Mouse (Mus musculus): ENCODE results near the gene Gm26602. TPM values are rescaled to one million over a fixed set of nuclear protein-coding genes. Genes with fewer than 3 reads are reported as not detected.

Gm26602 gene
- polyA plus RNA-seq (2014; fragmentation: Nextera tagmentation; extraction: Ambion mirVana): 6.0 and 21.9 TPM in 2 replicates

DNA sequence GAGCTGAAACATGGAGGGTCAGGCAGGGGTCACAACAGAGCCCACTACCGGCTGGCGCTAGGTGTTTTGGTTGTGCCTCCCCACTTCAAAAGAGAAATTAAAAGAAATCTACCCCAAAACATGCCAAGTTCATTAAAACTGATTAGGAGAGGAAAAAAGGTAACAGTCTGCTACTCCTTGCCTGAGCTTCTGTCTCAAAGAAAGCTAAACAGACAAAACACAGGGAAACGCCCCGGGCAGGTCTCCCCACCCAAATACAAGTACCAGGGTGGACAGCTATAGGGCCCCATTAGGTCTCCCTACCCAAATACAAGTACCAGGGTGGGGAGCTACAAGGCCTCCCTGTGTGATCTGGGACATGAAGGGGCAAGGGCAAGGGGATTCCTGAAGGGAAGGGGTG, at the start of gene Gm26602:
TSS of gene Gm26602 (plus strand) at position 301 of the 400 bp plus-strand sequence.
- DNase-seq (ENCODE audit: low spot score) (no peak), ATAC-seq (no peak)
- peak within 1 kb of the TSS; percentile 70 for H3K27ac ChIP-seq (ENCODE audit: low read depth, low read length)
- no peaks in the 10 kb centered on the region for H3K27me3 ChIP-seq (replicated peaks; ENCODE audit: control insufficient read depth, insufficient read depth, low read length)
- no peaks in the 10 kb centered on the region for H3K9me3 ChIP-seq (replicated peaks; ENCODE audit: control insufficient read depth, low read length)
- H3K9ac ChIP-seq (ENCODE audit: low read length): no peak within 1 kb of the TSS; the same call in 1 of the 2 replicates
- H3K36me3 ChIP-seq (ENCODE audit: control insufficient read depth, insufficient read depth, low read length): peaks cover 33% of the 10 kb centered on the region
- no peak within 1 kb of the TSS for H3K4me2 ChIP-seq (ENCODE audit: low read length)
- H3K4me1 ChIP-seq (ENCODE audit: control insufficient read depth, insufficient read depth, low read length): peaks cover 13% of the 10 kb centered on the region
- H3K4me3 ChIP-seq (ENCODE audit: low read depth, low read length): no peak within 1 kb of the TSS
- WGBS: 89% methylated on average over 4 of the region's 4 CpGs

- H3K9me3 ChIP-seq (replicated peaks; ENCODE audit: control insufficient read depth, low read length): no peaks in the 10 kb centered on the region
- DNase-seq (ENCODE audit: low spot score) (no peak), ATAC-seq (no peak)
- H3K4me2 ChIP-seq (ENCODE audit: low read length): no peak overlapping the region
- H3K27me3 ChIP-seq (replicated peaks; ENCODE audit: control insufficient read depth, insufficient read depth, low read length): no peaks in the 10 kb centered on the region
- no peak overlapping the region for H3K4me3 ChIP-seq (ENCODE audit: low read depth, low read length)
- no peak overlapping the region for H3K27ac ChIP-seq (ENCODE audit: low read depth, low read length)
- no peak overlapping the region for H3K9ac ChIP-seq (ENCODE audit: low read length)
- 84% methylated on average over 25 of the region's 25 CpGs for WGBS
- H3K36me3 ChIP-seq (ENCODE audit: control insufficient read depth, insufficient read depth, low read length): peaks cover 93% of the 10 kb centered on the region
- peaks cover 28% of the 10 kb centered on the region for H3K4me1 ChIP-seq (ENCODE audit: control insufficient read depth, insufficient read depth, low read length)
Measured at GRCm38 (mm10) chr10:79861230-79862048, 49.2 kb upstream of the Gm26602 start.

DNA sequence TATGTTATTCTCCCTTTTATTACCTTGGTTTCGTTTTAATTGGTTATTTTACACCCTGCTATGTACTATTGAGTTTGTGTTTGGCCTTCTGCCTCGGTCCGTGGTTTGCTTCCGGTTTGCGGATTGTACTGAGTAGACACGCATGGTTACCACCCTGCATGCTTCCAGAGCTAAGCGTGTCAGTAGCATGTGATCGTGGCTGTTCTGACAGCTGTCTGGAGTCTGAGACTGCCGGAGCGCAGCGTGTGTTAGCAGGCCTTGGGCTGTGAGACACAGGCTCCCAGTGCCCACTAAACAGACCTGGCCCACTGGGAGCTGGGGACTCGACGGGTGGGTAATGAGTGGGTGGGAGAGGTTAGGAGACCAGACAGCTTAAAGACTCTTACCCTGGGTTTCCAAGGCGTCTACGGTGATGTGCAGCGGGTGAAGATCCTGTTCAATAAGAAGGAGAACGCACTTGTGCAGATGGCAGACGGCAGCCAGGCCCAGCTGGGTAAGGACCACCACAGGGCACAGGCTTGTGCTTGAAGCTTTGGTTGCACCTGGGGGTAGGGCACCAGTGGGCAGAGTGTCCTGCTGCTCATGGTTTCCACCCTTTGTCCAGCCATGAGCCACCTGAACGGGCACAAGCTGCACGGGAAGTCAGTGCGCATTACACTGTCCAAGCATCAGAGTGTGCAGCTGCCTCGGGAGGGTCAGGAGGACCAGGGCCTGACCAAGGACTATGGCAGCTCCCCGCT, 48.4 kb upstream of the Gm26602 start:
- Histone ChIP-seq H3K9me3 (replicated peaks; ENCODE audit: control insufficient read depth, low read length) (no peaks in the 10 kb centered on the region), H3K27ac (ENCODE audit: low read depth, low read length) (no peak overlapping the region), H3K27me3 (replicated peaks; ENCODE audit: control insufficient read depth, insufficient read depth, low read length) (no peaks in the 10 kb centered on the region), H3K36me3 (ENCODE audit: control insufficient read depth, insufficient read depth, low read length) (peaks cover 93% of the 10 kb centered on the region), H3K9ac (ENCODE audit: low read length) (no peak overlapping the region), H3K4me2 (ENCODE audit: low read length) (no peak overlapping the region), H3K4me1 (ENCODE audit: control insufficient read depth, insufficient read depth, low read length) (peaks cover 20% of the 10 kb centered on the region), H3K4me3 (ENCODE audit: low read depth, low read length) (no peak overlapping the region)
- ATAC-seq: no peak
- DNase-seq (ENCODE audit: low spot score): no peak
- 80% methylated on average over 23 of the region's 23 CpGs for WGBS

- 73% methylated on average over 10 of the region's 10 CpGs for WGBS
- Histone ChIP-seq H3K9me3 (replicated peaks; ENCODE audit: control insufficient read depth, low read length) (no peaks in the 10 kb centered on the region), H3K4me2 (ENCODE audit: low read length) (no peak overlapping the region), H3K36me3 (ENCODE audit: control insufficient read depth, insufficient read depth, low read length) (peaks cover 90% of the 10 kb centered on the region), H3K27me3 (replicated peaks; ENCODE audit: control insufficient read depth, insufficient read depth, low read length) (no peaks in the 10 kb centered on the region), H3K4me3 (ENCODE audit: low read depth, low read length) (no peak overlapping the region), H3K4me1 (ENCODE audit: control insufficient read depth, insufficient read depth, low read length) (peaks cover 13% of the 10 kb centered on the region), H3K27ac (ENCODE audit: low read depth, low read length) (no peak overlapping the region; the same call in 1 of the 2 replicates), H3K9ac (ENCODE audit: low read length) (no peak overlapping the region)
- DNase-seq (ENCODE audit: low spot score) (no peak), ATAC-seq (no peak)
Measured at GRCm38 (mm10) chr10:79862925-79863324, 47.7 kb upstream of the Gm26602 start.

DNA sequence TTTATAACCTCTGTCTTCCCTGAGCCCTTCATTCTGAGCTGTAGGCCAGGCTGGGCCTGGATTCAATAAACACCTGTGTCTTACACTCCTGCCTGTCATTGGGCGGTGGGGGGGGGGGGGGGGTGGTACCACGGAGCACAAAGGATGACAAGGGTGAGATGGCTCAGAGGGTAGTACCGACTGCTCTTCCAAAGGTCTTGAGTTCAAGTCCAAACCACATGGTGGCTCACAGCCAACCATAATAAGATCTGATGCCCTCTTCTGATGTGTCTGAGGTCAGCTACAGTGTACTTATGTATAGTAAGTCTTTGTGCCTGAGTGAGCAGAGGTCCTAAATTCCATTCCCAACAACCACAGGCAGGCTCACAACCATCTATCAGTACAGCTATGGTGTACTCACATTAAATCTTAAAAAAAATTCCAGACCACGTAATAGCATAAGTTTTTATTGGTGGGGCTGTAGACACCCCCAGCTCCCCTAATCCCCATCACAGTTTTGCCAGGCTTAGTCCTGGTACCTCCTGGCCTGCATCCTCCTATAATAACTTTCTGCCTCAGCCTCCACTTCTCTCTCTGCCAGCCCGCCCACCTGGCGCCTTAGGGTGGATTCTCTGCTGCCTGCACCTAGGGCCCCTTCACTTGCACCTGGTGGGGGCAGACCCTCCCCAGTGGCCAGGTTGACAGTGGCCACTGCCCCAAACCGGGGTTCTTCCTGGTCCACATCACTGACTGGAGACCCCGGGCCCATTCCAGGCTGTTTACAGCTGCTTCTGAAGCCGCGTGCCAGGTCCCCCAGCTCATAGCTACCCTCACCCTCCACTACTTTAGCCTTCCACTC, 46.1 kb upstream of the Gm26602 start:
- H3K4me3 ChIP-seq (ENCODE audit: low read depth, low read length): no peak overlapping the region
- DNase-seq (ENCODE audit: low spot score) (no peak), ATAC-seq (peak; percentile 45)
- H3K36me3 ChIP-seq (ENCODE audit: control insufficient read depth, insufficient read depth, low read length): peaks cover 87% of the 10 kb centered on the region
- peaks cover 4% of the 10 kb centered on the region; the same call in 1 of the 2 replicates for H3K4me1 ChIP-seq (ENCODE audit: control insufficient read depth, insufficient read depth, low read length)
- WGBS: 63% methylated on average over 10 of the region's 10 CpGs
- no peak overlapping the region for H3K4me2 ChIP-seq (ENCODE audit: low read length)
- H3K9ac ChIP-seq (ENCODE audit: low read length): peak overlapping the region; percentile 25; the same call in 1 of the 2 replicates
- no peaks in the 10 kb centered on the region for H3K27me3 ChIP-seq (replicated peaks; ENCODE audit: control insufficient read depth, insufficient read depth, low read length)
- peak overlapping the region; percentile 39; the same call in 1 of the 2 replicates for H3K27ac ChIP-seq (ENCODE audit: low read depth, low read length)
- no peaks in the 10 kb centered on the region for H3K9me3 ChIP-seq (replicated peaks; ENCODE audit: control insufficient read depth, low read length)

GRCm38 (mm10) chr10:79865189-79865601, 45.5 kb upstream of the Gm26602 start:
- Histone ChIP-seq H3K4me1 (ENCODE audit: control insufficient read depth, insufficient read depth, low read length) (peaks cover 4% of the 10 kb centered on the region; the same call in 1 of the 2 replicates), H3K4me3 (ENCODE audit: low read depth, low read length) (no peak overlapping the region), H3K36me3 (ENCODE audit: control insufficient read depth, insufficient read depth, low read length) (peaks cover 87% of the 10 kb centered on the region), H3K27me3 (replicated peaks; ENCODE audit: control insufficient read depth, insufficient read depth, low read length) (no peaks in the 10 kb centered on the region), H3K9ac (ENCODE audit: low read length) (peak overlapping the region; percentile 25; the same call in 1 of the 2 replicates), H3K9me3 (replicated peaks; ENCODE audit: control insufficient read depth, low read length) (no peaks in the 10 kb centered on the region), H3K27ac (ENCODE audit: low read depth, low read length) (peak overlapping the region; percentile 39; the same call in 1 of the 2 replicates), H3K4me2 (ENCODE audit: low read length) (no peak overlapping the region)
- DNase-seq (ENCODE audit: low spot score) (no peak), ATAC-seq (peak; percentile 13; the same call in 1 of the 2 replicates)
- 77% methylated on average over 12 of the region's 12 CpGs for WGBS

DNA sequence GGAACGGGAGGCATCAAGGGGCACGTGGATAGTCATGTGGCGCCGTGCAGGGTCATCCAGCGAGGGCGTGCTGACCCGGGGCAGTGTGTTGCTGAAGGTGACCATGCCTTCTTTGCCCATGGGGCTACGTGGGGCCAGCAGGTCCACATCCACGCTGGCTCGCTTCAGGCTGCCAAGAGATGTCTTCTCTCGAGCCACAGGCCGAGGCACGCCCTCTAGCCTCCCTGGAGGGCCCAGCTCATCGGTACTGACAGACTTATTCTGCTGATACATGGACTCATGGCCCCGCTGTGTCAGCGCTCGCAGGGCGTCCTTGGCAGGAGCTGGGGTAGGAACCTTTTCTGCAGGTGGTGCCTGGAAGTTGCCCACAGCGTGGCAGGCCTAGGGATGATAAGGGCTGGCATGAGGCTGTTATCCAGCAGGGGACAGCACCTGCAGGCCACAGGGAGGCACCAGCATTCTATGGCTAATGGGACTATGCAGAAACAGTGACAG, 44.8 kb upstream of the Gm26602 start:
- ATAC-seq: no peak
- Histone ChIP-seq H3K27me3 (replicated peaks; ENCODE audit: control insufficient read depth, insufficient read depth, low read length) (no peaks in the 10 kb centered on the region), H3K4me2 (ENCODE audit: low read length) (no peak overlapping the region), H3K36me3 (ENCODE audit: control insufficient read depth, insufficient read depth, low read length) (peaks cover 84% of the 10 kb centered on the region), H3K4me1 (ENCODE audit: control insufficient read depth, insufficient read depth, low read length) (peaks cover 4% of the 10 kb centered on the region; the same call in 1 of the 2 replicates), H3K9ac (ENCODE audit: low read length) (no peak overlapping the region), H3K4me3 (ENCODE audit: low read depth, low read length) (no peak overlapping the region), H3K9me3 (replicated peaks; ENCODE audit: control insufficient read depth, low read length) (no peaks in the 10 kb centered on the region), H3K27ac (ENCODE audit: low read depth, low read length) (peak overlapping the region; percentile 39; the same call in 1 of the 2 replicates)
- no peak for DNase-seq (ENCODE audit: low spot score)
- WGBS: 76% methylated on average over 19 of the region's 19 CpGs

DNA sequence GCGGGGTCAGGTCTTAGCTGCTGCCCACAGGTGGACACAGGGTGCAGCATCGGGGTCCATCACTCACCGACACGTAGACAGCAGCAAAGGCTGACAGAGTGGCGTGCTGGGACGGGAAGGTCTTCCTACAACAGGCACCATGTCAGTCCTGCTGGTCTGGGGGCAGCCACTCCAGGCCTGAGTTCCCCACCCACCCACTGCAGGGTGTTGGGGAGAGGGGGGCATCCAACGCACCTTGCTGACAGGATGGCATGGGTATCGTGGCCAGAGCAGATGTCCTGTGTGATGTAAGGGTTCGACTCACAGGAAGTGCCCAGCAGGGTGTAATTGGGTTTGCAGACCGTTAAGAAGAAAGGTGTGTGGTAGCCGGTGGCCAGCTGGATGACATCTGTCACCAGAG, 44.1 kb upstream of the Gm26602 start:
- H3K27me3 ChIP-seq (replicated peaks; ENCODE audit: control insufficient read depth, insufficient read depth, low read length): no peaks in the 10 kb centered on the region
- peaks cover 4% of the 10 kb centered on the region for H3K4me1 ChIP-seq (ENCODE audit: control insufficient read depth, insufficient read depth, low read length)
- no peaks in the 10 kb centered on the region for H3K9me3 ChIP-seq (replicated peaks; ENCODE audit: control insufficient read depth, low read length)
- 83% methylated on average over 11 of the region's 11 CpGs for WGBS
- no peak overlapping the region for H3K4me2 ChIP-seq (ENCODE audit: low read length)
- no peak overlapping the region for H3K9ac ChIP-seq (ENCODE audit: low read length)
- no peak overlapping the region for H3K4me3 ChIP-seq (ENCODE audit: low read depth, low read length)
- DNase-seq (ENCODE audit: low spot score): no peak
- ATAC-seq: no peak
- peaks cover 84% of the 10 kb centered on the region for H3K36me3 ChIP-seq (ENCODE audit: control insufficient read depth, insufficient read depth, low read length)
- H3K27ac ChIP-seq (ENCODE audit: low read depth, low read length): 0 out of 2 replicates have a peak overlapping the region, but pooled peaks have one; percentile 4

All from forebrain, embryonic 14.5 days (tissue).